Comparison of ENCODE assay signal across 35 mouse cellular contexts in genomic region chr15:28178951-28179350, GRCm38 (mm10). TPM values are rescaled to one million over a fixed set of nuclear protein-coding genes. Genes with fewer than 3 reads are reported as not detected.
"Had no signal": no experiment of that assay in that cellular context is flagged by ENCODE, and none has a peak within 500 bp of the region (broad histone marks: within the 10 kb centered on the region; RNA-seq: fewer than 3 reads in every experiment).

No protein-coding gene starts in this region.

- DNase-seq: heart, postnatal 10 days; heart, postnatal 14 days; heart, postnatal 36 days; heart, postnatal 4 days; kidney, adult 11 months; kidney, adult 18-20 months; kidney, adult 8-10 months; kidney, adult 9 months; kidney, postnatal 10 days; kidney, postnatal 14 days; kidney, postnatal 25 days; kidney, postnatal 4 days; layer of hippocampus, adult 9-11 months; layer of hippocampus, postnatal 36 days had no signal

- ATAC-seq: hindbrain, embryonic 16.5 days; hindbrain, postnatal 0 days; inflammation-experienced regulatory T-cells, adult 6 months; intestine, embryonic 15.5 days; intestine, embryonic 16.5 days; intestine, postnatal 0 days had no signal

- H3K4me3 ChIP-seq: heart, embryonic 10.5 days; heart, embryonic 12.5 days; heart, embryonic 13.5 days; heart, embryonic 15.5 days; hindbrain, embryonic 10.5 days; hindbrain, embryonic 12.5 days; hindbrain, embryonic 13.5 days; hindbrain, embryonic 15.5 days; intestine, embryonic 15.5 days; kidney, embryonic 15.5 days; layer of hippocampus, adult 2 months; left cerebral cortex, adult 2 months had no signal

- H3K27me3 ChIP-seq: heart, embryonic 12.5 days; hindbrain, embryonic 12.5 days; hindbrain, embryonic 15.5 days; intestine, embryonic 15.5 days; kidney, embryonic 15.5 days had no signal

- H3K36me3 ChIP-seq: heart, embryonic 10.5 days; heart, embryonic 12.5 days; heart, embryonic 13.5 days; heart, embryonic 15.5 days; hindbrain, embryonic 10.5 days; hindbrain, embryonic 12.5 days; hindbrain, embryonic 13.5 days; hindbrain, embryonic 15.5 days; intestine, embryonic 15.5 days; kidney, embryonic 15.5 days had no signal

- H3K4me1 ChIP-seq: heart, embryonic 10.5 days; heart, embryonic 12.5 days; heart, embryonic 13.5 days; hindbrain, embryonic 10.5 days; hindbrain, embryonic 12.5 days; intestine, embryonic 15.5 days; kidney, embryonic 15.5 days had no signal

- H3K4me2 ChIP-seq: heart, embryonic 11.5 days; heart, embryonic 12.5 days; heart, embryonic 13.5 days; heart, embryonic 15.5 days; hindbrain, embryonic 12.5 days; hindbrain, embryonic 13.5 days; hindbrain, embryonic 15.5 days; intestine, embryonic 15.5 days; kidney, embryonic 15.5 days had no signal

- H3K9ac ChIP-seq: heart, embryonic 12.5 days; heart, embryonic 13.5 days; heart, embryonic 15.5 days; hindbrain, embryonic 12.5 days; hindbrain, embryonic 13.5 days; hindbrain, embryonic 15.5 days; intestine, embryonic 15.5 days; kidney, embryonic 15.5 days had no signal

- H3K27ac ChIP-seq: heart, embryonic 10.5 days; heart, embryonic 13.5 days; heart, embryonic 15.5 days; hindbrain, embryonic 10.5 days; hindbrain, embryonic 12.5 days; hindbrain, embryonic 13.5 days; hindbrain, embryonic 15.5 days; hindbrain, postnatal 0 days; intestine, embryonic 15.5 days; kidney, embryonic 15.5 days; kidney, postnatal 0 days; layer of hippocampus, adult 2 months; left cerebral cortex, adult 2 months had no signal

- H3K9me3 ChIP-seq: heart, embryonic 10.5 days; heart, embryonic 12.5 days; heart, embryonic 13.5 days; heart, embryonic 15.5 days; hindbrain, embryonic 10.5 days; hindbrain, embryonic 12.5 days; hindbrain, embryonic 13.5 days; hindbrain, embryonic 15.5 days; intestine, embryonic 15.5 days; kidney, embryonic 15.5 days had no signal

RNA-seq across cellular contexts. Expression of gene Dnah5, which starts 24.6 kb away (rescaled TPM):
- total RNA-seq: hematopoietic stem cell, adult 5-6 weeks had no signal
- polyA plus RNA-seq: heart, embryonic 12.5 days; heart, embryonic 13.5 days; heart, embryonic 14.5 days had no signal
